Mouse (Mus musculus) left cerebral cortex, postnatal 36 days (tissue): ENCODE measurements at regions not wholly inside any gene's neighbourhood (a gene's known extent, or its start where the extent isn't known, plus 50 kb on each side); places are given as distances from the start of the nearest gene placed in this dataset.
A peak's percentile ranks its signal among the peaks of the same experiment; 100 is the strongest.

Experiments
- DNase-seq, 2 experiments: peaks; one replicate each; pipeline ENCODE4 v3.0.0; 2021 to 2022; ENCODE audit warnings: low spot score in 2 of 2, mixed read lengths in 1 of 2
- intact Hi-C: fragments of 180-260 bp; cut with DNase I; formaldehyde crosslinking; loops from one replicate; pipeline ENCODE4 v1.15.1; 2025

DNA sequence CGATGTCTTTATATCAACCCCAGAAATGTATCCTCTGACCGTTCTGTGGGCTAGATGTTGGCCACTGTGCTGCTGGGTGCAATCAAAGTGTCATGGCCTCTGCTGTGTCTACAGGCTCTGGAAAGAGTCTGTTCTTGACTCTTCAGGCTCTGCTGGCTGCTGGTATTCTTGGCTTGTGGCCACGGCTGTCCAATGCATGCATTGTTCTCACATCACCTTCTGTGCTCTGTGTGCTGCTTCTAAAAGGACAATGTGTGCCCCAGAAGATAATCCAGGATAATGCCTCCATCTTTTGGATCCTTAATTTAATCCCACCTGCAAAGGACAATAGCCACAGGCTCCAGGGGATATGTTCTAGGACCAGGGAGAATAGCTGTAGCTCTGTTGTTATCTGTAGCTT is 77.5 kb upstream of the Dapl1 start:
- intact Hi-C loops: no loop called here
- DNase-seq: no peak

DNA sequence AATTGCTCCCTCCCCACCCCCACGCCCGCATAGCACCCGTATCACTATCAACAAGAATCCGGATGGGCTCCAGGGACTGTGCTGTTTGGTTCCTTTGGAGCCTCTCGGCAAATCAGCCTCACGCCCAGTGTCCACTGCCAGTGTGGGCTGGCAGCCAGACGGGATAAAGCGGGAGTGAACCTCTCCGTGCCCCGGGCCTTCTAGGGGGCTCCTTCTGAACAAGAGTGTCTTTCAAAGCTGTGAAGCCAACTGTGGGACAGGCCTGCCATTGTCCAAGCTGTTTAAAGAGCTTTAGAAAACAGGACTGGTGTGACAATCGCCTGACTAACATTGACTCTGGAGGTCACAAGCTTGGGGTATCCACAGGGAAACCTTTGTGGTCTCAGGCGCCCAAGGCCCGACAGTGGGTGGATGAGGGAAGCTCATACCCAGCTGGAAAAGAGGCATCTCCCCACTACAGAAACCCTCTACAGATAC is 76.9 kb upstream of the Dapl1 start:
- DNase-seq: peak in 1 of 2 experiments; percentile 35
- intact Hi-C loops: no loop called here

DNA sequence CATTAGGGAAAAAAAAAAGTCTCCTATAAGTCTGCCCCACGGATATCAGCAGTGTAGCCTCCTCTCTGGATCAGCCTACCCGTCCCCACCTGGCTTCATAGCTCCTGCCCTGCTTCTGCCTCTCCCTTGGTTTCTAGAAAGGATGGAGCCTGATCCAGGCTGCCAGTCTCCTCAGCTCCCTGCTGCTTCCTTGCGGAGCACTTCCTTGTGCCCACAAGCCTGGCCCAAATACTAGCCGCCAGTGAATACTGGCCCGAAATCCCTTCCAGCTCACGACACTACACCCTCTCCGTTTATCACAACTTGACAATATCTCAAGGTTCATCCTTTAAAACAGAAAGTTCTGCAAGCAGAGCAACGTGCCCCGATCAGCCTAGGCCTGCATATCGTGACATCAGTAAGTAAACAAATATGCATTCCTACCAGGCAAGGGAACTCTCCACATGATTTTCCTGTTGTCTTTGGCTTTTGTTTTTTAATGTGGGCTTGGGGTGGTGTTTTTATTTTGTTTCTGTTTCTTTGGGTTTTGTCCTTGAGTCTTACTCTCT is 76.3 kb upstream of the Dapl1 start:
- no peak for DNase-seq
- intact Hi-C loops: no loop called here

DNA sequence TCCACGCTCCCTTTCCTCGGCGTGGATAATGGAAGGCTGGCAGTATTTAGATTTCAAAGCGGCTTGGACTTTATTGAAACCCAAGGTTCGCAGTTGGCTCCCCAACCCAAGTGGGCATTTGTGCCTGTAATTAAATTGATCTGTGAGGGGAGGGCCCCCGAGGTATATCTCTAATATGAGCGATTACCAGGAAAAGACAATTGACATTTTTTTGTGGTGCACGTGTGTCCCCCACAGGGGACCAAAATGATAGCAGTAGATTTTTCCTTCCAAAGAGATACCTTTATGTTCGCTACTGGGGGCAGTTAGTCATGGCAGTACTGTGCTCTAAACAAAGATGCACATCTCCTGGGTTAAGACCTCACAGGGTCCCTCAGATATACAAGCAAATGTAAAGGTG is 69.8 kb upstream of the Dapl1 start:
- intact Hi-C loops: no loop called here
- DNase-seq: no peak

DNA sequence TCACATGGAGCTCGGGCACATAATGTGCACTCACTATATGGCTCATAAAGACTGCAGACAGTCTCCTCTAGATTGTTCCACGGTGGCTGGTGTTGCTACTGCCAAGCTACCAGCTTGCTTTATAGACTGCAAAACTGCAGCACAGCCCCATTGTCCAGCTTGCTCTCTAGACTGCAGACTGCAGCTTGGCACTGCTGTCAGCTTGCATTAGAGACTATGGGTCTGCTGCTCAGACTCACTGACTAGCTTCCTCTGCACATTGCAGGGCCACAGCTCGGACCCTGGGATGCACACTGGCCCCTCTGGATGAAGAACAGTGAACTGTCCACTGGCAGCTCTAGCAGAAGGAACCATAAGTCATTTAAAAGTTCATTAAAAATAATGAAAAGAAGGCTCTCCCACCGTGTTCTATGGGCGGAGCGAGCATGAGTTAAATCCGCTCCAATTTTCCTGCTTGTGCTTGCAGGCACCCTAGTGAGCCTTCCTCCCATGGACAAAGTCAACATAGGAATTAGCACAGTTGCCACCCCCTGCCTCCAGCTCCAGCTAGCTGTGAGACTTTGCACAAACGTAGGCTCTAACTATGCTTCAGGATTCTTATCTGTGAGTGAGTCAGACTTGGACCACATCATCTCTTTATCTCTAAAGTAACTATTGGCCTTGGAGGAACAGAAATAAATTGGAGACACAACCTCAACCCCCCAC is 67.8 kb upstream of the Dapl1 start:
- no peak for DNase-seq
- intact Hi-C loops: no loop called here

DNA sequence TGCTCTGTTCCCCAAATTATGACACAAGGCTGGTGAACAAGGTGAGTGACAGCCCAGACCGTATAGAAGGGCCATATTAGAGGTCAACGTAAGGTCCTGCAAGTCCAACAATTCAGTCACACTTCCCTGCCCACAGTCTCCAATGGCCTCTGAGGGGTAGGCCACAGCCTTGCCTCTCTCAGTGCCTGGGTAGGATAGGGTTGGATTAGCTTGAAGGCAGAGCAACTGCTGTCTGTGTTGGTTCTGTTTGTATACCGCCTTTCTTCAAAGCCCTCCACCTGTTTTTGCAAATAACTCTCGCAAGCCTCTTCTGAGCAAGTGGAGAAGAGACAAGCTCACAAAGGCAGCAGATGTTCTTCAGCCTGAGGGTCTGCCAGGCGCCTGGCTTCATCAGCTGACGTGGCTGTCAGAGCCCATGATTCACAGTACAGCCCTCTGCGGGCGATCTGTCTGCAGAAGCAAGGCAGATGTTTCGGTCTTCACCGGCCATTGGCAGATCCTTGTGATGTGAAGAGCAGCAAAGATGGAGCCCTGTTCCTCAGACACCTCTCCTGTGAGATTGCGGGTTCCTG is 67.0 kb upstream of the Dapl1 start:
- no peak for DNase-seq
- intact Hi-C loops: no loop called here

DNA sequence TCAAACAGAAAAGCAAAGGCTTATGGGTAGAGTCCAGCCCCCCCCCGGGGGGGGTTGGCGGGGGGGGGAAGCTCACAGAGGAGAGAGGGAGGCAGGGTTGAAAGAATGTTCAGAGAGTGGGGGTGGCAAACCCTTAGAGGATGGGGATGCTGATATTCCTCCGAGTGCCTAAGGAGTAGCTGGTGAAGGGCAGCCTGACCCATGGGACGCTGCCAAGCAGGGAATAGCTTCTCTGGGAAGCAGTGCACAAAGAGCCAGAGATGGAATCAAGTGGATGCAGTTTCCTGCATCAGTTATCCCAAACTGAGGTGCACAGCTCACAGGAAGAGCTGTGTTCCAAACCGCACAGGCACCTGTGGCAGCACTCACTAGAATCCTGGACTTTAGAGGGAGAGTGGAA is 64.0 kb upstream of the Dapl1 start:
- DNase-seq: no peak
- intact Hi-C loops: loop anchor here (5.0 kb wide), 1 partner anchor 68 kb away; no protein-coding TSS in a partner anchor

DNA sequence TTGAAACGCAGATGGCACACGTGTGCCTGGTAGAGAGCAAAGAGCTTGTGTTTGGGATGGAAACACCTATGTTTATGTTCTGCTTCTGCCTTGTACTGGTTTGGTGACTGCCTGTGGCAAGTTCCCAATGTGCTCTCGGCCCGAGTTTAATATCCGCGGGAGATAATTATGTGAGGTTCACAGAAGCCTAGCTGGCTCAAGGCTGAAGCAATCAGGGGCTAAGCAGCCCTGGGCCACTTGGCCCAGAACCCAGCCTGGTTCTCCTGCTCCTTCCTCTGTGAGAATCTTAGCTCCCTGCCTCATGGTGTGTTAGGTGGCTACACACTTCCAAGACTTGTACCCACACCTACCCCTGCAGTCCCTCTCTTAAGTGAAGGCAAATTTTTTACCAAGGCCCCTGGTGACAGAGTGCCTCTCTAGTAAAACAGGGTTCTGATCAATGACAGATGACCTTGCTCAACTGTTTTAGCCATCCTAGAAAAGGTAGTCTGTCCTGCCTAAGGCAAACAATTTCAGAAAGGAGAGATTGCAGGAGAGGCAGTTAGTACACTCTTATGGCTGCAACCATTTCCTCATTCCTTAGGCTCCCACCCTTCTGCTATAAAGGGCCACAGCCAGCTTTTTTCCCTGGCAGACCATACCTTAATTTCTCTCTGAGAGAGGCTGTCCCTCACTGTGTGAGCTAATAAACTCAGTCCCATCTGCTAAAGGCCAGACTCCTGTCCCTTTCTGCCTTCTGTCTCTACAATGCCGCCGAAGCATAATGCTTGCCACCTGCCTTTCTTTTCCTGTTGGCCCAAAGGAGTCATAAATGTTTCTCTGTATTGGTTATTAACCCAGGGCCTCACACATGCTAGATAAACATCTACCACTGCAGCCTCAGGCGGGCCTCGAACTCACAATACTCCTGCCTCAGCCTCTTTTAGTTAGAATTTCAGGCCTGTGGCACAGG is 61.9 kb upstream of the Dapl1 start:
- DNase-seq: no peak
- intact Hi-C loops: loop anchor here (5.0 kb wide), 1 partner anchor 70 kb away; no protein-coding TSS in a partner anchor

DNA sequence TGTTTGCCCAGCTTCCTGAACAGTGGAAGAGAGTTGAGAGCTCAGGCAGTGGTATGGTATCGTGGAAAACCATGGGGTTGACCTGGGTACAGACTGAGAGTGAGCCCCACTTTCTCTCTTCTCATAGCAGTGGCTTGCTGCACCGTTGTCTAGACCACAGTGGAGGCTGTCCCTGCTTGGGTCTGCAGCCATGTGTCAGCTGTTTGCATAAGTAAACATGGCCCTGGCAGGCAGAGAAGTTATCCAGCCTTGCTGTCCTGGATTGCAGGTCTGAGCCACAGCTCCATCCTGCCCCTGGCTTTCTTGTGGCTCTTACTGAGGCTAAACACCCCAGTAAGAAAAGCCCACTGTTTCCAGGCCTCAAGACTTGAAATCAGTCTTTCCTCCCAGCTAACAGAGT is 60.2 kb upstream of the Dapl1 start:
- intact Hi-C loops: loop anchor here (5.0 kb wide), 1 partner anchor 72 kb away; no protein-coding TSS in a partner anchor

DNA sequence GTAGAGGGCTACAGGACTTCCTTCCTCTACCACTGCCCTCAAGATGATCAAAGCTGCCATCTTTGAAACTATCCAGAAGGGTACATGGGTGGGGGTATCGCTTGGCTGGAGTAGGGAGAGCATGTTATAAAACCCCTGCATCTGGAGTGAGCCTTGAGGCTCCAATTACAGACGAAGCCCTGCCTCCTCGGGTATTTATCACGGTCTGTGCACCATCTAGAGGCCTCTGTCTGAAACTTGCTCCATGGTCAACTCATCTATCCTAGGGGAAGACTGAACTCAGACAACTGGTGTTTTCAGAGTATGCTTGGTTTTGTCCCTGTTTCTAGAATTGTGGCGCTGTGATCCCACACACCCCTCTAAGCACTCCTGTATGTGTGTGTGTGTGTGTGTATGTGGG is 59.7 kb upstream of the Dapl1 start:
- intact Hi-C loops: loop anchor here (5.0 kb wide), 1 partner anchor 72 kb away; no protein-coding TSS in a partner anchor

More for the DNA sequence above, 60.2 kb upstream of the Dapl1 start:
- DNase-seq: no peak

DNA sequence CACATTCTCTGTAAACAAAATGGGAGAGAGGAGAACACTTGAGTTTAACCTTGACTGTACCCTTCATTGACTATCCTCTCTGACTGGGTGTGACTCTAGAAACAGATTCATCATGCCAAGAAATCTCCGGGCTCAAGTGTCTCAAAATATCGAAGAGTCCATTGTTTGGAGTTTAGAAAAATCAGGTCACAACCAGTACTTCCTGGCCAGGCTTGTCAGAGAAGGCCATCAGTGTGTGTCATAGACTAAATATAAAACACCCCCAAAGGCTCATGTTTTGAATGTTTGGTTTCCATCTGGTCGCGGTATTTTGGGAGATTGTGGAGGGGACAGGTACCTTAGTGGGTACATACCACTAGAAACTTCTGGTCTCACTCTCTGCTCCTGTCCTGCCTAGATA is 58.6 kb upstream of the Dapl1 start:
- intact Hi-C loops: no loop called here
- DNase-seq: no peak

More for the DNA sequence above, 59.7 kb upstream of the Dapl1 start:
- DNase-seq: peak in 1 of 2 experiments; percentile 22

DNA sequence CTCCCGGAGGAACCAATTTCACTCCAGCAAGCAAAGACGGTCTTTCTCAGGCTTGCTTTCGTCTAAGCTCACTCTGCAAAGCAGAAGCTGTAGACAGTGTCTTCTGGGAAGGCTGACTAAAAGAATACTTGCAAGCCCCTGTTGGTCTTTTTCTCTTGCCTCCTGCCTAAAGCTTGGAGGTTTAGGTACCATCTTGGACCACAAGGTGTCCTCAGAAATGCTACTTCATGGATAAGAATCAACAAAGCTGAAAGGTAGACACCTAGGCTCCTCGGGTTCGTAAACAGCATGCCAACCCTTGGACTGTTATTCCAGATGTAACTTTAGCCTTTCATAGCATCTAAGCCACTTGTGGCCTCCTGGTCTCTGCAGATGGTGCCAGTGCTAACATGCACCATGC is 53.0 kb upstream of the Dapl1 start:
- intact Hi-C loops: loop anchor here (10.0 kb wide), 1 partner anchor 697 kb away; no protein-coding TSS in a partner anchor
- DNase-seq: no peak

DNA sequence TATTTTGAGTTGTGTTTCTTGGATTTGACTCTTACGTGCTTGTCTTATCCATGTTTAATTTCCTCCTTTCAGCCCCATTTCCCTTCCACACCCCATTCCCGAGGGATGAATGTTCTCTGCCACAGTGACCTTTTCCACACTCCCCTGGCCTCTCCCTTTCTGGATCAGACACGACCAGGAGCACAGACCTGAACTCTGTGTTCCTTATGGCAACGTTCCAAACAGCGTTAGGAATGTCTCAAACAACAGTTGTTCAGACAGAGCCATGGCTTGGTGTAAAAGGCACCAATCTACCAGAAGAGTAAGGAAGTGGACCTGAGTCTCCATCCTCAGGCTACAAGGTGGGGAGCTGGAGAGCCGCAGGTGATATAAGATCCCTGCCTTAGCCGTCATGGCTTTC is 52.6 kb upstream of the Dapl1 start:
- intact Hi-C loops: loop anchor here (10.0 kb wide), 1 partner anchor 697 kb away; no protein-coding TSS in a partner anchor
- no peak for DNase-seq
